Mouse (Mus musculus): Measurements from ENCODE around the gene Anks1b.

Gene Anks1b

GRCm38 (mm10) chr10:90823438-90823837, 950.1 kb downstream of the Anks1b start:
- no peak for DNase-seq

DNA sequence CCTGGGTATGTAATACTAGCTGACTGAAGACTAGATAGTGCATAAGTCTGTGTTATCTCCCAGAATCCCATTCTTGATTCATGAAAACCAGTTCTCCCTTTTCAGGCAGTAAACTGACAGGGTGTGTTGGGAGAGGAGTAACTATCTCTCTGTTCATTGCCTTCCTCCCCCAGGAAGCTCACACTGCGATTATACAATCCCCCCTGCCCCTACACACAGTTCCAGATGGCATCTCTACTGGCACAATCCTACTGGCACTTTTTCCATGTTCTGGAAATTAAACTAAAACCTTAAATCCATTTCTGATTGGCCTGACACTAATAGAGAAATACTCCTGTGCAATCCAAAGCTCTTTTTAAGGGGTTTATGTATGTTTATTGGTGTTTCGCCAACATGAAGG, 951.4 kb downstream of the Anks1b start:
- DNase-seq: no peak

DNA sequence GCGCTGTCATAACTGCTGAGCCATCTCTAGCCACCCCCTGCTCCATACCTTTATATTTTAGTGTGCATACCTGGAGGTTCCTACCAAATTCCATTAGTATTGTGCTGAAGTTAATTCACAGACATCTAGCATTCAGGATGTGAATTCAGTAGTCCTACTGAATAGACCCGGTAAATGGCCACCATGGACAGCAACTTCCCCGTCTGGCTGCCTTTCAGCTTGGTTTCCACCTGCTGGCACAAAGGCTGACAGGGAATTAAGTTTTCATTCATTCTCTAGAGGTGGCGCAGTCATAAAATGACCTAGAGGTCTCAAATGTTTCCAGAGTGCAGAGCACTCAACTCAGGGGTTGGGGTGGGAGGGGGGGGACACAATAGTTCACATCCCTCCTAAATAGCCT, 953.6 kb downstream of the Anks1b start:
- DNase-seq: no peak

- peak; percentile 37 to 45 for DNase-seq
These were observed 955.5 kb downstream of the Anks1b start for GRCm38 (mm10) chr10:90828581-90829393.

DNA sequence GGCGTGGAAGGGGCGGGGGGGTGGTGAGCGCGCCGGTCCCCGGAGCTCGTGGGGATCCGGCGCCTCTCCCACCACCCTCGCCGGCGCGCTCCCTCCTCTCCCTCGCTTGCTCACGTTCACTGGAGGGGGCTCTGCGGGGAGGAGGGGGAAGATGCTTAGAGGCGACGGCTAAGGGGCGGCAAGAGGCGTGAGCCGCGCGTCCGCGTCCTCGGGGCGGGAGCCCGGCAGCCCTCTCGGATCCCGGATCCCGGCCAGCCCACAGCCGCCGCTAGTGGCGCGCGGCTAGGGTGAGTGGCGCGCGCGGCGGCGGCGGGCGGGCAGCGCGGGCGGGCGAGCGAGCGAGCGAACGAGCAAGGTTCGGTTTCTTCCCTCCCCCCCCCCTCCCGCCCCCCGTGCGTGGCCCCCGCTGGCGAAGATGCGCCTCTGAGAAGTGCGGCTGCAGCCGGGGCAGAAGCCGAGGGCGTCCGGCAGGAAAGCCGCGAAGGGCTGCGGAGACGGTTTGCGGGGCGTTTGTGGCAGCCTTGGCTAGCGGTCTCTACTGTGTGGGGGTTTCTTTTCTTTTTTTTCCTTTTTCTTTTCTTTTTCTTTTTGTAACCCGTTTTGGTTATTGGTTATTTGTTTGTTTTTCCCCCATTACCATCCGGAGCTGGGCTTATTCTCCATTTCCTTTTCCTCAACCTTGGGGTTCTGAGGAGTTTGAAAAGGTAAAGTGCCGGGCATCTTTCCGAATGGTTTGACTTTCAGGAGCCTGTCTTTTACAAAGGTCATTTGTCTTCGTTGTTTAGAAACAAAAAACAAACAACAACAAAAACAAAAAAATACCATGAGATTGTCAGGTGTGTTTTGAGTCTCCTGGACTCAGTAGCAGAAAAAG, 956.3 kb downstream of the Anks1b start:
- DNase-seq: peak; percentile 60 to 65

DNA sequence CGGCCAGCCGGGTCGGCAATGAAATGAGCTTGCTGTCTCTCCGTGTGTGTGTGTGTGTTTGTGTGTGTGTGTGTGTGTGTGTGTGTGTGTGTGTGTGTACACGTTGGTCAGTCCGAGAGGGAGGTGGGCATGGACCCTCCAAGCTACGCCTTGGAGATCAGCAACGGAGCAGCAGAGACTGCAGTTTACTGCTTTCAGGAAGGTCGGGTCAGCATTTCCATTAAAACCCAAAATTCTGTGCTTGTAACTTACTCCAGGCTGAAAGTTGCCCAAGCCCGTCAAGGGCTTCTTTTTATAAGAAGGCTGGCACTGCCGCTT, 956.9 kb downstream of the Anks1b start:
- DNase-seq: peak; percentile 9 to 24

DNA sequence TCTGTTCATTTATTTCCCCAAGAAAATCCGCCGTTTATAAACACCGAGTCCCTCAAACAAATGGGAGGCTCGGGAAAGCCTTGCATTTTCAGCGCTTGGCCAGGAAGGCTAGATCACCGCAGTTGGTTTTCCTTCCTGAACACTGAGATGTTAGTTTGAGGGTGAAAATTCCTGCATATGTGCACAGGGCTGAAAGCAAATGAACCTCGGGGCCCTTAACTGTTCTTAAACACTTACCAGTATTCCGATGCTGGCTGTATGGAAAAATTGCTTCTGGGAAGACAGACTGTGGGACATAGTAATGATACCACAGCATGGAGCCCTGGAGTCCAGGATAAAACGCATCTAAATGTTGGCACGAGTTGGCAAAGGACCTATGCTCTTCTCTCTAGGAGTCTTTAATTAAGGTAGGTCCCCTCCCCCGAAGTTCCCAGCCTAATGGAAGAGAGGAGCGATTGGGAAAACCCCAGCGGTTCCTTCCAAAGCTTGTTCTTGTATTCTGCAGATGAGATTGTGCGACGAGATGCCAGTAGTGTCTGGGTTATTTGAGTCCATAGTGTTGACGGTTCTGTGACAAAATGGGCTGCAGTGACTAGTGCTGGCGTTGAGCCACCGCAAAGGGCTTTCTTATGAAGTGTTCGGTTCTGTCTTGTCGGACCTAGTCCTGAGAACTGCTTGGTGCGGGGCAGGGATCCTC, 957.4 kb downstream of the Anks1b start:
- DNase-seq: peak; percentile 15 to 36

- DNase-seq: no peak
These were observed 957.9 kb downstream of the Anks1b start for GRCm38 (mm10) chr10:90831288-90831626.

DNA sequence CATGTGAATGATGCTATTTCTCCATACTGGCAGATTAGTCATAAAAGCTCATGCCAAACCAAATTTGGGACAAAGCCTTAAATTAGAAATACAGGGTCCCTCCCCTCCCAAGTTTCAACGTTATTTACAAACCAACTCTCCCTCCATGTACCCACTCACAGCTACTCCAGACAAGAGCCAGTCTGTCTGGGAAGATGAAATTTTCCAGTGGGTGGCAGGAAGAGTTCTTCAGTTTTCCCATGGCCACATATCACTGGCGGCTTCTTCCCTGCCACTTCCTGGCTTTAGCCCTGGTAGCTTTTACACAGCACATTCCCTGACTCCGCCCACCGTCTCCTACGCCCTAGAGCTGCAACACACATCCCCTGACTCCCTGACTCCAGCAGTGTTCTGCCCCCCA, 961.0 kb downstream of the Anks1b start:
- no peak for DNase-seq

- no peak for DNase-seq
These were observed 961.9 kb downstream of the Anks1b start for GRCm38 (mm10) chr10:90835195-90835594.

DNA sequence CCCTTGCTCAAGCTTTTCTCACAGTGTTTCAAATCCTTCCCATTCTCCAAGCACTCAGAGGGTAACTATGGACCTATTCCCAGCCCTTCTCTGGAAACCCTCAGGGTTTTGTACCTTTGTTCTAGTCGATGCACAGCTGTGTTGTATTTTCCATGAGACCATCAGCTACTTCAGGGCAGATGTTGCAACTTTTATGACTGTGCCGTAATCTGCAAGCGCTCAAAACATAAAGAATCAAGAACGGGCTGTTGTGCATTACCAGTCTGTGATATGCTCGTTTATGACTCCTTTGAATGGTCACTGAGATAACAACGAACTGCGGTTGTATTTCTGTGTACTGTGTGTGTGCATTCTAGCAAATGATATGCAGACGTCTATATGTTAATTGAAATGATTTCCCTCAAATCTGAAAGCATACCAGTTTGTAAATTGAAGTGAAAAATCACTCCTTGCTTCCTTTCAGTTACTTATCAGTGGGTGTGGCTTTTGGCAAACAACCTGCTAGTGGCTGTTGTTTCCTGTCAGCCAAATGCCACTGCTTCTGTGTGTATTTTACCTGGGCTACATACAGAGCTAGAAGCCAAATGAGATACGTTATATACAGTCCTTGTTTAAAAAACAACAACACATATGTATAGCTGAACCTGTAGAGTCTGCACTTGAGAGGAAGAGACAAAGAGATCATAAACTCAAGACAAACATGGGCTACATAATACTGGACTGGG, 966.5 kb downstream of the Anks1b start:
- no peak for DNase-seq

- no peak for DNase-seq
These were observed 969.1 kb downstream of the Anks1b start for GRCm38 (mm10) chr10:90842398-90842797.

DNA sequence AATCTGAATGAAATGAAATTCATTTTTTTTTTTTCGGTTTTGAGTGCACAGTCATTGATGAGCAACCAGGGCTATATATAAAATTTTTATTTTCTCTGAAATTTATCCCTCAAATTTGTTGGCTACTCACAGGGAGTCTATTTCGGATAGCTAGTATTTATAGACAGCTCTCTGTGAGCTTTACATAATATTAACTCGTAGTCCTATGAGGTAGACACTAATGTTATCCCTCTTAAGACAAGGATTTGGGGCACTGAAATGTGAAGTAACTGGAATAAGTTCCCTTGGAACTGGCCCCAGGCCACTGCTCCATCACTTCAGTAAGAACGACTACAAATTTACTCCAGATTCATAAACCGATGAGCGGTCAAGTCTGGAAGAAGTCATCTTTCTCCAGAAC, 977.8 kb downstream of the Anks1b start:
- DNase-seq: no peak

- no peak for DNase-seq
These were observed 978.7 kb downstream of the Anks1b start for GRCm38 (mm10) chr10:90851999-90852398.

GRCm38 (mm10) chr10:90852432-90852831, 979.1 kb downstream of the Anks1b start:
- DNase-seq: no peak

- no peak for DNase-seq
These were observed 983.4 kb downstream of the Anks1b start for GRCm38 (mm10) chr10:90856668-90857067.

DNA sequence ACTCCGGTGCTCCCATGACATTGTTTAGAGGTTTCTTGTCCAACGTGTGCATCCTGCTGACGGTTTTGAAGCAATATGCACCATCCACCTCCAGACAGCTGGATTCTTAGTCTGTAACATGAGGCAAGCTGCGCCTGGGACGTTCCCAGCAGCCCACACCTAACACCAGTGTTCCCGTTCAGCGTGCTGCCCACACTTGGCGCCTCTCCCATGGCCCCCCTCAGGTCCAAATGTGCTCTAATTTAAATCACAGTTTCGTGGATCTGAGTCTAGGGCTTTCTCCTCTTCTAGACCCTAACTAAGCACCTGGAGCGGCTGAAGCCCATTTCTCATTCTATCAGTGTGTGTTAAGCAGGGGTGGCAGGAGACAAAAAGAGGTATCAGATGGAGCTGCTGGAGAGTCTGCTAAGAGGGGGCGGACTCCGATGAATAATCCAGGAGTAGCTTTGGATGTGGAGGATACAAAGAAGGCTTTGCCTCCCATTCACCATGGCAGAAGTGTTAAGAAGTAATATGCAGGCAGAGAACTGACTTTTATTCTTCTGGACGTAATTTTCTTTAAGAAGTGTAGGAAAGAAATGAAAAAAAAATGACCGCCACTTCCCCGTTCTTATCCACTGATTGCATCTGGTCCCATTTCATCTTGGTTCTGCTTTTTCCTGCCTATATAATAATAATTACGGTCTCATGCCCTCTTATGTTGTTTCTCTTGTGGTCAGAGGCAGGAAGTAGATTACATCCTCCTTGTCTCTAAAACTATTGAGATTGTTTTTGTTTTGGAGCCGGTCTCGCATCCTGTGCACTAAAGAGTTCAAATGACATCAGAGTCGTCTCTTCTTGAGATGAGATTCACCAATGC, 986.6 kb downstream of the Anks1b start:
- DNase-seq: no peak

GRCm38 (mm10) chr10:90863881-90864598, 990.7 kb downstream of the Anks1b start:
- DNase-seq: peak; percentile 38 to 47

- no peak for DNase-seq
These were observed 991.2 kb downstream of the Anks1b start for GRCm38 (mm10) chr10:90864599-90864889.

- DNase-seq: no peak
These were observed 999.9 kb downstream of the Anks1b start for GRCm38 (mm10) chr10:90873204-90873603.

- DNase-seq: no peak
These were observed 1000.9 kb downstream of the Anks1b start for GRCm38 (mm10) chr10:90874166-90874565.

Data from cerebellum, postnatal 36 days (tissue).